Mouse (Mus musculus) c-Kit-positive CD71-positive TER-119-positive erythroid progenitor cells, embryonic 14.5 days (primary cell): Measurements from ENCODE around the gene St6gal1.

Experiments used
- DNase-seq: peaks from one replicate; pipeline ENCODE4 v3.0.0-alpha.2; 2013; ENCODE audit warnings: low spot score

St6gal1 gene

DNA sequence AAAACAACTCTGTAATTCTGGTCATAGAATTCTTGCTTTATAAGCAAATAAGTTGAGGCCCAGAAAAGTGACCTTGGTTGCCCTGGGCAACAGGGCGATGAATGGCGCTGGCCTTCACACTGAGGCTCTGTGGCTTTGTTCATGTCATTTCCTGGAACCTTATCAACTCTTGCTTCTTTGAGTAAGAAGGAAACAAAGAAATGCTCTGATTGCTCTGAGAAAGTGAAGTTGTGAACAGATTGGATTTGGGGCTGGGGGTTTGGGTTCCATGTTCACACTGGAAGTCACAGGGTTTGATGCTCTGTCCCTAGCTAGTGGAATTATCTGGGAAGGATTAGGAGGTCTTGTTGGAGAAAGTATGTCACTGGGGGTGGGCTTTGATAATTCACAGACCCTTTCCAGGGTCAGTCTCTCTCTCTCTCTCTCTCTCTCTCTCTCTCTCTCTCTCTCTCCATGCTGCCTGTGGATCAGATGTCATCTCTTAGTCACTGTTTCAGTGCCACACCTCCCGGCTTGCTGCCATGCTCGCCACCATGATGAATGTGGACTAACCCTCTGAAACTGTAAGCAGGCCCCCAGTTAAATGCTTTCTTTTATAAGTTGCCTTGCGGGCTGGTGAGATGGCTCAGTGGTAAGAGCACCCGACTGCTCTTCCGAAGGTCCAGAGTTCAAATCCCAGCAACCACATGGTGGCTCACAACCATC lies 50.2 kb downstream of the St6gal1 start:
- DNase-seq, result no peak

DNA sequence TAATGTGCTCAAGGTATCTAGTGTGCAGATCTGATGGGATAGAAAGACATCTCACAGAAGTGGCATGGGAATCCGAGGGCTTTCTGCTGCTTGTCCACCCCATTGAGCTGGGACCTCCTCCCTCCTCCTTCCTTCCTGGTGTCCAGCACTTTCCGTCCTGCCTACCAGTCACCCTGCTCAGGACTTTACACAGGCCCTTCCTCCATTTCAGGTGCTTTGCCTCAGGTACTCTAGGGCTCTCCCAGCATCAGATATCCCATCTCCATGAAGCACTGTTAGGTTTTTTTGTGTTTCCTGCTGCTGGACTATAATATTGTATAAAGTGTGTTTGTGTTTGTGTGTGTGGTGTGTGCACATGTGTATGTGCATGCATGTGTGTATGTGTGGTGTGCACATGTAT lies 51.1 kb downstream of the St6gal1 start:
- no peak for DNase-seq

DNA sequence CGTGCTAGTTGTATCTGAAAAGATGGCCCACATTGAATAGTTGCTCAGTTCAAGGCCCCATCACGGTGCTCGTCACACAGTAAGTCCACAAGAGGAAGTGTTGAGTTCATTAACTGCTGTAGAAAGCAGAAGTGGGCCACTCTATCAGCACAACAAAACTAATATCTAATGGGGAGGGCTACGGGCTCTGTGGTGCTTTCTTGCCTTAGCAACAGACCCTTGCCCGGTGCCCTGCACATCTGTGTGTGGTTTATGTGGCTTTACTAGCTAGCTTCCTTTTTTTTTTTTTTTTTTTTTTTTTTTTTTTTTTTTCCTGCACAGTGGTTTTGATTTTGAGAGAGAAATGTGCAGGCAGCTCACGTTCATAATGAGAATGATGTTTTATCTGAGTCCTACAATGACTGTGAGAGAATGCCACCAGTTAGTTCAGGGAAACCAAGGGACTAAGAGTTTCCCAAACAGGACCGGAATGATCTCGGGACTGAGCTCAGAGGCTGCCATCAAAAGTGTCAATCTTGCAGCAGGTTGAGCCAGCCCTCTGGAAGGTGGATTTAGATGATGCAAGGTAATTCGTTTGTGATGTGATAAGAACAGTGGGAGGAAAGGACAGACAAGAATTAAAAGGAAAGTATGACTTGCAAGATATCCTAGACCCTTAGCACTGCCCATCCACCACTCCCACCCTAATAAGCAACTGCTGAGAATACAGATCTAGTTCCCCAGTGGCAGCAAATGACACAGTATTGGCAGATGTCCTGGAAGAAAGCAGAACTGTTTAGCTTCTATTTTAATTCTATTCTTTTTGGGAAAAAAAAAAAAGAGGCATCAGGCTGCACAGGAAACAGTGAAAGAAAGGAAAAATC lies 55.6 kb downstream of the St6gal1 start:
- peak; percentile 5 for DNase-seq

DNA sequence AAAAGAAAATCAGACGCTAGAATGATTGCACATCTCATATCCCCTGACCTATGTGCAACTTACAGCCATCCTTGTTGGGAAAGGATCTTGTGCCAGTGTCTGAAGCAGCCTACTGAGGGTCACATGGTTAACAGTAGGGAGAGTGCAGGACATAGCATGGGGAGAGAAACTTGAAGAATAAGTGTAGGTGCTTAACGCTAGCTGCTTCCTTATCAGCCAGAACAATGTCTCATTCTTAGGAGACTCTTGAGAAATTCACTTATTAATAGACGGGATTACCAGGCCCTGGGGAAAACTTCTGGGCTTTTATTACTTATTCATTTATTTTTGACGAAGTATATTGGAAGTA lies 56.2 kb downstream of the St6gal1 start:
- DNase-seq, result no peak

DNA sequence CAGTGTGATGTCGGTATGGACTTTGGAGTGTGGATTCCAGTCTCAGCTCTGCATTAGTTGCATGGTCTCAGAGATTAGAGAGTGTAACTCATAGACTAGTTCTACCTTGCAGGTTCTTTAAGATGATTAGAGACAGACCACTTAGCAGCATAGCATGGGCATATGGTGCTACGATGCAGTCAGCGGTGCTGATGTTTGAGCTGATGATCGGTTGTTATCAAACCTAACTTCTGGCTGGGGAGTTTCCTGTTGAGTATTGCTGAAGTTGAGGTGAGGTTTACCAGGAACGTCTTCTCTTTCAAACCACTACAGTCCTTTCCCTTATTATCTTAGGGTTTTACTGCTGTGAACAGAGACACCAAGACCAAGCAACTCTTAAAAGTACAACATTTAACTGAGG lies 57.7 kb downstream of the St6gal1 start:
- no peak for DNase-seq

DNA sequence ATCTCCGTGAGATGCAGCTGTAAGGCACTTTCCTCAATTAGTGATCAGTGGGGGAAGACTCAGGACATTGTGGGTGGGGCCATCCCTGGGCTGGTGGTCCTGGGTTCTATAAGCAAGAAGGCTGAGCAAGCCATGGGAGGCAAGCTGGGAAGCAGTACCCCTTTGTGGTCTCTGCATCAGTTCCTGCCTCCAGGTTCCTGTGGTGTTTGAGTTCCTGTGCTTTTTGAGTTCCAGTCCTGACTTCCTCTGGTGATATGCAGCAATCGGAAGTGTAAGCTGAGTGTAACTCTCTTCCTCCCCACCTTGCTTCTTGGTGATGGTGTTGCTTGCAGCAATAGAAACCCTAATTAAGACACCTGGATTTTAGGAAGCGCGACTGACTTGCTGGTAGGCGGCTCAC lies 58.4 kb downstream of the St6gal1 start:
- no peak for DNase-seq

DNA sequence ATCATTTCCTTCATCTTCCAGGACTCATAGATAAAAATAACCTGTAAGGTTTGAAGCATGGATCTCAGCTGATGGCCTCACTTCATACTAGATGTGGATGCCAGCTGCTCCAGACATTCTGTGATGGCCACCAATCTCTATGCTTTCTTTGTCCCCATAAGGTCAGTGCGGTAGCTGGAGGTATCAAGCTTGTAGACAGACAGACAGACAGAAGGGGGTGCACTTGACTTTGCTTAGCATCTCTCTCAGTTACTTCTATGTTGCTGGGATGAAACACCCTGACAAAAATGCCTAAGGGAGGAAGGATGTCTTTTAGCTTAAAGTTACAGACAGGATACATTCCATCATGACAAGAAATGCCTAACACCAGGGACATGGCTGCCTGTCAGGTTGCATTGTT lies 59.1 kb downstream of the St6gal1 start:
- no peak for DNase-seq

DNA sequence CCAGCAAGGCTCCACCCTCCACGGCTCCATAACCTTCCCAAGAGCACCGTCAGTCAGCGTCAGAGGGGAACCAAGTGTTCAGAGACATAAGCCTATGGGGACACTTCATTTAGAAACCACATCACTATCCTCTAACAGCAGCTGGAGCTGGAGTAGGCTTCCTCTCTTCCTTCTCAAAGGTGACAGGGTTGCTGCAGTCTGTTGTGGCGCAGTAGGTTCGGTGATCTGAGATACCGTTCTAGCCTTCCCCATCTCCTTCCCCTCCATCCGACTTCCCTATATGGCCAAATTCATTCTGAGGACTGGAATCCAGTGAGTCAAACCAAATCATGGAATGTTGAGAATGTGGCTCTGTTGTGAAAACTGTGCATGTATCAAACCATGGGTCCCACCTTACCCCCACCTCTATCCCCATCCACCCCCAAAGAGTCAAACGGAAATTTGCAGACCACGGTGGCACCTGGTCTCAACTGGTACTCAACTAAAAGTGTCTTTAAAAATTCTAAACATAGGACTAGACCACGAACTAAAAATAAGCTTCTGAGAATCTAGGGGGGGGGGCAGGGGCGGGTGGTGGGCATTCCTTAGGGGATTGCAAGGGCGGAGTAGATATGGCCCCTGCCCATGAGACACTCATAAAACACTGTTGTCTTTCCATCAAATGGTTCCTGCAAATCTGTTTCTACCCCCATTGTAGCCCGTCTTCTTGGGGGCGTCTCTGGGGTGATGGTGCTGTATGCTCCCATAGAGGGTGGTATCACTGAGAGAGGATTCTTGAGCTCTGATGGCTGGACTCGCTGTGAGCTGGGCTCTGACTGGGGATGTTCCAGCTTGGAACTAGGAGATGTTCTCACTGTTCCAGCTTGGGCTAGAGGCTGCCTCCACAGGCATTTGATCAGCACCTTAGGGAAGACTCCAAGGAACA lies 60.2 kb downstream of the St6gal1 start:
- no peak for DNase-seq

DNA sequence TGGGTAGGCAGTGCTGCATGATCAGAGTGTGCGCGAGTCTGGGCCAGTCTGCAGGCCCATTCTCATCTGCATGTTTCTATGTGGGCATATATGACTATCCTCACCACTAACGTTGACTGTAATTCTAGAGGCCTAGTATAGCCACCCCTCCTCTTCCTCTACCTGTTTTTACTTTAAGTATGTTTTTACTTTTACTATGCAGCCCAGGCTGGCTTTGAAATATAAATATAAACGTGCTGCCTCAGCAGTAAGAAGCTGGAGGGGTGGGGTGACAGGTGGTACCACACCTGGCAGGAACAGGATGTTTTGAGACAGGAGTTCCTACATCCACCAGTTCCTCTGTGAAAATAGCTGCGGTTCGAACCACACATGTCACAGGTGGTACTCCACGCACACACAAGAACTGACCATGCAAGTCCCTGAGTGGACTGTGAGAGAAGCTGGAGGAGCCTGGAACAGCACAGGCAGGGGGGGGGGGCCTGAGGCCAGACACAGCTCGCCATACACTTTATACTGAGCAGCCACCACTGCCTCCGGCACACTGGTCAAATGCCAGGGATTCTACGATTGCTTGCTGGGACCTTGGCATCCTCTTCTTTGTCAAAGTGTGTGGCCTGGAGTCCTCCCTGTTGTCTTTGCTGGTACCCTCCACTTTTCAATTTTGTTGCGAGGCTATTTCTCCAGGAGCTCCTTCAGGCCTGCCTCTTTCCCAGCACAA lies 62.0 kb downstream of the St6gal1 start:
- DNase-seq, result no peak

DNA sequence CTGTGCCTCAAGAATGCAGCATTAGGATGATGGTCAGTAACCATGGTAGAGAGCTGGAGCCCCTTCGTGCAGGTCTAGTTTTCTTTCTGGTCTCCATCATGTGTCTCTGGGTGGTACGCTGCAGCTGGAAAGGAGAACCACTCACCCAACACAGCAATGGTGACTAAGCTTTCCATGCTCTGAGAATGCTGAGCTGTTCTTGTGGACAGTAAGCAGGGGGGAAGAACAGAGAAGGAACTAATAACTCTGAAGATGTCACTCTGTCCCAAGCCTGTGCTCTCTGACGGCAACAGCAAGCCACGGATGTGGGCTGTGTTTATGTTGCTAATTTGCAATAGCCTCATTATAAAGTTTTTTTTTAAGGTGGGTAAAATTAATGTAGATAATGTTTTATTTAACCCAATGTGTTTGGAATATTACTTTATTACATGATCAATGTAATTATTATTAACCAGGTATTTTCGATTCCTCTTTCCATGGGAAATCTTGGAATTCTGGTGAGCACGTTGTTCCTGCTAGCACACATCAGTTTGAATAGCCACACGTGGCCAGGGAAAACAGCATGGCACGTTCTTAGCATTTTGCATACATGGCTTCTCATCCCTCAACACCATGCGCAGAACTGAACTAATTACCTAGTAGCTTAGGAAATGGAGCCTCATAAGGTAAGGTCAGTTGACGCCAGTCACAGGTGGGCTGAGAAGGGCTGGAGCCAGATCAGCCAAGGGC lies 62.9 kb downstream of the St6gal1 start:
- no peak for DNase-seq

DNA sequence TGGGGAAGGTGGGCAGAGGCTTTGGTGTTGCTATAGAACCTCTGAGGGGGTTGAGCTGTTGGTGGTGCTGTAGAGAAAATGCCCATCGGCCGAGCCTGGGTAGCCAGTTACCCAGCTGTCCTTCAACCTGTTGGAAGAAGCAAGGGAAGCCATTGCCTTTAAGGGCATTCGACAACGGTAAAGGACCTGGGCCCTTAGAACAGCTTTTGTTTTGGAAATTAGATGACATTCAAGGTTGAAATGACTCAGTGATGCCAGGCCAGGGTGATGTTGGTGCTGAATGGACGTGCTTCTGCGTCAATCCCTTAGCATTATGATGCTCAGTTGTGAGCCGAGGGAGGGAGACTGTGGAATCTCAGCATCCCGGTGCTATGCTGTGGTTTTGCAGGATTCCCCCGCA lies 63.6 kb downstream of the St6gal1 start:
- no peak for DNase-seq

DNA sequence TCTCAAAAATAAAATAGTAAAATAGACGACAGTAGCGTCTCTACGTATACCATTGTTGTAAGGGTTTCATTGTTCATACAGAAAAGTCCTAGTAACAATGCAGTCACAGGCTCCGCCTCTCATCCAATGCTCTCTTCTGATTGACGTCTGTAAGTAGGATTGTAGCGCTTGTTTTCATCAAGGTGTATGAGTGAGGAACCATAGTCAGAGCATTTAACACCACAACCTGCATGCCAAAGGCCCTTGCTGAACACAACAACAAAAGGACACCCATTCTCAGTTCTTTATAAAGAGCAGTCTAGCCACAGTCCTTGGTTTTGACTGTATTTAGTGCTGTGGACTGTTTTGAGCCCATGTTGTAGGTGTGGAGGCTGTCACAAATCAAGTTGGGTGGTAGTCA lies 64.9 kb downstream of the St6gal1 start:
- DNase-seq, result no peak

DNA sequence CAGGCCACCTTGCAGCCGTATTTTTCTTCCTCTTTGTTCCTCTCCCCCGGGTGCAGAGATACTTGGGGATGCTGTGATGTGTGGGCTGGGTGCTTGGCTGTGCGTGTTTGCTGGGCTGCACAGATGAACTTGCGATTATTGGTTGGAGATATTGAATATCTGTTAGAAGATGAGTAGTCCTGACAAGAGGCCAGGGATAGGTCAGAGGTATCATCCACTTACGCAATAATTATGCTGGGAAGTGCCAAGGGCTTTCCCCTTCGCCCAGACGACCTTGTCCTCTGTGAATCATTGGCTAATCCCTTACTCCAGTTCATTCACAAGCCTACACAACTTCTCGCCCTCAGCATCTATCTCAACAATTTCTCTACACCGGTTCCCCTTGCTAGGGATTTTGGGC lies 65.6 kb downstream of the St6gal1 start:
- DNase-seq, result no peak

DNA sequence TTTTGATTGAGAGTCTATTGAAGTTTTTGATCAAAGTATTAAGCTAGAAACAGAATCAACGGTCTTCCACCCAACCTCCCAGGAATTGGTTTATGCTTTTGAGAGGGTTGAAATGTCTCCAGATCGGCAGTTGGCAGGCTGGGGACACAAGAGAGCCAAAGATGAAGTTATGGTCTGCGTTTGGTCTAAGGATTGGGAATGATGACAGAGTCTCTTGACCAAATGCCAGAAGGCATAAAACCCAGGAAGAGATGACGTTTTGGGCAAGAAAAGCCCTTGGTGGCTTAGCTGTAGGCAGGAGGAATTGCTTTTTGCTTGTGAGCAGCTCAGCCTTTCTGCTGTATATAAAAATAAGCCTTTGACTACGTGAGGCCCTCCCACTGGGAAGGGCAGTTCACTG lies 67.0 kb downstream of the St6gal1 start:
- no peak for DNase-seq

DNA sequence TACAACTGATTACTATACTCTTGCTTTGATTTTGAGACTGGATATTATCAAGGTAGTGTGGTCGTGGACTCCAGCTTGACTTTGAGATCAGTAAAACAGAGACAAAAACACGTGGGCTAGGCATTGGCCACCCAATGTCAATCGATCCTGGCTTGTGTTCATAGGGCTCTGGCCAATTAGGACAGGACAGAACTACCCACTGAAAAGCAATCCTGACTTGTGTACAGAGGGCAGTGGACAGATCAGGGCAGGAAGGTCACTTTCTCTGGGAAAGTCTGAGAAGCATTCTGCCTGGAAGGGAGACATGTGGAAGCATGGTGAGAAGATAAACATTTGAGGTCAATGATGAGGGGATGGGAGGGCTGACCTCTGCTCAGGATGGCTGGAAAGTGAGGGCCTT lies 69.7 kb downstream of the St6gal1 start:
- DNase-seq, result no peak

DNA sequence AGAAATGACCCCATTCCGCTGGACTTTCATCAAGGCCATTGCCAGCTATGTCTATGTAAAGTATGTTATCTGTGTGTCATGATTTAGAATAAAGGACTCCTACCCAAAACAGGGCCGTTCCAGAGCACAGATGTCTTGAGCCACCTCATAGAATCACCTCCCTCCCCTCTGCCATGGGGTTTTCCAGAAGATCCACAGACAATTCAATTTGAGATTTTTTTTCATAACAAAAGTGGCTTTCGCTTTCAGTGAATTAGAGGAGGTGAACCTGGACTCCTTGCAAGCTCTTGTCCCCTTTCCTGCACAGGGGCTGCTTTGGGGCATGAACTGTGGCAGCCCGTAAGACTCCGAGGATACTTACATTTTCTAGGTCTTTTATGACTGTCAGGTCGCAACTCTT lies 70.2 kb downstream of the St6gal1 start:
- DNase-seq, result no peak

DNA sequence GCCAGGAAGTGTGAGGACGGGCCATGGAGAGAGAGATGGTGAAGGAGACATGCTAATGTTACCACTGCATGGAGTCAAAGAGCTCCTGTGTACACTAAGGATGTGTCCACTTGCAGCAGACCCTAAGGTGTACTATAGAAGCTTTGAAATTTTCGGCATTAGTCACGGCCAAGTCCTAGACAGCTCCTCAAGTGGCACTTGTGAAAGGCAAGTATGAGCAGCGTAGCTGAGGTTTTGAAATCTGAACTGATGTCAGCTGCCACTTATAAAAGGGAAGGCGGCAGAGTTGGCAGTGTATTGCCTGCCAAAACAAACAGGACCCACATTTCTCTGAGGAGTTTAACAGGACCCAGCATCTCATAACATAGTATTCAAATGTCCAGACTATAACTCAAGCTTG lies 71.2 kb downstream of the St6gal1 start:
- no peak for DNase-seq

DNA sequence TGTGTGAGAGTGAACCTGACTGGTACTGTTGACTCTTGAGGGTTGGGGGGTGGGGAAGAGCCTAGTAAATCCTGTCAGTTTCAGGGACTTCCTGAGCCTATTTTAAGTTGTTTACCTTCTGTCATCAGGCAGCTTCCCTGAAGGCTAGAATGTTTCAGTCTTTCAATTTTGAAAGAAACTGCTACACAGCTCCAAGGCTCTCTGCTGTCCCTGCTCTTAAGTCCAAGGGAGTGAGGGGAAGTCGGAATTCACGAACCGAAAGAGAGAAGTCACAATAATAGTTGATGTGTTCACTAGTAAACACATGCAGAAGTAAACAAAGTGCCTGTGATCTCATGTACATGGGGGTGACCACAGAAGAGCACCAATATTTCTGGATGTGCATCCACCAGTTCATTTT lies 72.2 kb downstream of the St6gal1 start:
- no peak for DNase-seq

DNA sequence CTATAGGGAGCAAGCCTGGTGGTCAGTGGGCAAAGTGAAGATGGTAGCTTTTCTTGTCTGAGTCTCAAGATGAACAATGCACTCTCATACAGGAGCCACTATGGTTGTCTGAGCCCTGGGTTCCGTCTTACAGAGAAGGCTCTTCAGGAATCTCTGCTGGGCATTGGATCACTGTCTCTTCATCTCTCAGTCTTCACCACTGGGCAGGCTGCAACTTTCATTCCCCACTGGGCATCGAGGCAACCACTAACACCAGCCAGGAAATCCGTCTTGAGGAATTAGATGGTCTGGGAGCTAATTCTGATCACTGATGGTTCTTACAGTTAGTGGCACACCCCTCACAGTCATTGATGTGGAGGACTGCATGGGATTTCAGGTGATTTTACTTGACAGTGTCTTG lies 73.9 kb downstream of the St6gal1 start:
- DNase-seq, result no peak

DNA sequence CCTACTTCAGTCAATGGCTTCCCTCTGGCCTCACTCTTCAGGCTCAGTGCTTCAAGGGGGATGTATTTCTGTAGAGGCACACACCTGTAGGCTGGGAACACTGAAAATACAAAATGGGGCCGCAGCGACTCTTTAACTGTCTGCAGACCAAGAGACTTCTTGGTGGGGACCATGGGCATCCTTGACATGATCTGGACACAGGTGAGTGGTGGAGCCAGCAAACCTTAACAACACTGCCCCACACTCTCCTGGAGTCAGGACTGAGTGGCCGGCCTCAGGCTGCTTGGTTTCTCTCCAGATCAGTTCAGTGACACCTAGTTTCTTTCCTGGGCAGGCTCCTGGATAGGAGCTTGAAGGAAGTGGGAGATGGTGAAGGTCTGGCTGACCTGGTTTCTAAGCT lies 74.4 kb downstream of the St6gal1 start:
- DNase-seq, result no peak
